Mouse (Mus musculus) lung, embryonic 14.5 days (tissue): ENCODE measurements around the gene Olfr1153. TPM values are rescaled to one million over a fixed set of nuclear protein-coding genes. Genes with fewer than 3 reads are reported as not detected.

Source experiments
- ATAC-seq: fragments of 200-750 bp; cut with Nextera tagmentation; 2 replicates; pipeline ENCODE4 v1.8.0; 2017; ENCODE audit warnings: mild to moderate bottlenecking, moderate TSS enrichment, moderate library complexity; ENCODE audit not compliant: insufficient read depth
- DNase-seq: peaks from one replicate; pipeline ENCODE4 v3.0.0-alpha.2; 2015
- H3K27ac ChIP-seq: fragments of 300-500 bp; sonication (generic); 2 replicates; pipeline ENCODE4 v1.5.1; 2014; ENCODE audit warnings: low read depth, mild to moderate bottlenecking, moderate library complexity
- H3K27me3 ChIP-seq: fragments of 300-500 bp; sonication (generic); 2 replicates; pipeline ENCODE4 v1.6.1; 2014; ENCODE audit warnings: low read length, control low read depth; ENCODE audit not compliant: insufficient read depth
- H3K36me3 ChIP-seq: fragments of 300-500 bp; sonication (generic); 2 replicates; pipeline ENCODE4 v1.6.1; 2014; ENCODE audit warnings: control low read depth; ENCODE audit not compliant: insufficient read depth
- H3K4me1 ChIP-seq: fragments of 300-500 bp; sonication (generic); 2 replicates; pipeline ENCODE4 v1.6.1; 2014; ENCODE audit warnings: antibody characterized with exemption, control low read depth; ENCODE audit not compliant: insufficient read depth
- H3K4me2 ChIP-seq: fragments of 300-500 bp; sonication (generic); 2 replicates; pipeline ENCODE4 v1.6.1; 2014; ENCODE audit warnings: mild to moderate bottlenecking
- H3K4me3 ChIP-seq: fragments of 300-500 bp; sonication (generic); 2 replicates; pipeline ENCODE4 v1.5.1; 2014; ENCODE audit warnings: low read depth, low read length
- H3K9ac ChIP-seq: fragments of 300-500 bp; sonication (generic); 2 replicates; pipeline ENCODE4 v1.6.1; 2014
- H3K9me3 ChIP-seq: fragments of 300-500 bp; sonication (generic); 2 replicates; pipeline ENCODE4 v1.6.1; 2016; ENCODE audit warnings: low read depth, low read length, control low read depth
- CTCF ChIP-seq: IDR thresholded peaks from 2 replicates; pipeline ENCODE4 v1.5.1; 2016; ENCODE audit warnings: antibody characterized with exemption, low read depth
- WGBS: fragments of 180-500 bp; shearing (Covaris S2); extraction: QIAGEN DNeasy Blood & Tissue Kit; methylation state at CpG from one replicate; pipeline ENCODE4 v1.1.7; 2014; 5-methylcytosine and 5-hydroxymethylcytosine counted together
- polyA plus RNA-seq: library from polyadenylated mRNA; unstranded; fragments of >200 nt; fragmentation: Nextera tagmentation; extraction: Ambion mirVana; gene quantifications from 2 replicates; pipeline ENCODE4 v1.2.1, GENCODE M21; 2014

Olfr1153 gene
- not detected in 2 replicates for polyA plus RNA-seq

- Histone ChIP-seq H3K9ac (no peak within 1 kb of the TSS), H3K27me3 (no peaks in the 10 kb centered on the region), H3K36me3 (no peaks in the 10 kb centered on the region), H3K4me2 (no peak within 1 kb of the TSS), H3K4me1 (no peaks in the 10 kb centered on the region), H3K4me3 (no peak within 1 kb of the TSS), H3K27ac (no peak within 1 kb of the TSS), H3K9me3 (no peaks in the 10 kb centered on the region)
- TF ChIP-seq CTCF = no peak
- no peak for DNase-seq
- 62% methylated on average over 1 of the region's 1 CpGs for WGBS
- no peak for ATAC-seq
Measured at GRCm38 (mm10) chr2:87894662-87895061, at the start of gene Olfr1153. Olfr1153 (plus strand) TSS chr2:87894962.

- Histone ChIP-seq H3K4me1 (no peaks in the 10 kb centered on the region), H3K27ac (no peak within 1 kb of the TSS), H3K9me3 (no peaks in the 10 kb centered on the region), H3K36me3 (no peaks in the 10 kb centered on the region), H3K4me2 (no peak within 1 kb of the TSS), H3K4me3 (no peak within 1 kb of the TSS), H3K9ac (no peak within 1 kb of the TSS), H3K27me3 (no peaks in the 10 kb centered on the region)
- ATAC-seq (no peak), DNase-seq (no peak)
- 82% methylated on average over 1 of the region's 1 CpGs for WGBS
- no peak for TF ChIP-seq CTCF
Measured at GRCm38 (mm10) chr2:87855562-87855961, 39.2 kb upstream of the Olfr1153 start, which contains the start of gene Olfr1151. Olfr1151 (plus strand) TSS chr2:87855862.

GRCm38 (mm10) chr2:87866192-87866591 lies 28.6 kb upstream of the Olfr1153 start, which contains the start of gene Olfr1152:
Olfr1152 (plus strand) TSS chr2:87866492.
- H3K27ac ChIP-seq = no peak within 1 kb of the TSS
- H3K27me3 ChIP-seq = no peaks in the 10 kb centered on the region
- no peak within 1 kb of the TSS for H3K9ac ChIP-seq
- H3K9me3 ChIP-seq = no peaks in the 10 kb centered on the region
- DNase-seq (no peak), ATAC-seq (no peak)
- no peaks in the 10 kb centered on the region for H3K36me3 ChIP-seq
- TF ChIP-seq CTCF = no peak
- H3K4me1 ChIP-seq = no peaks in the 10 kb centered on the region
- H3K4me3 ChIP-seq = no peak within 1 kb of the TSS
- H3K4me2 ChIP-seq = no peak within 1 kb of the TSS

GRCm38 (mm10) chr2:87905066-87905465 lies 10.3 kb downstream of the Olfr1153 start, which contains the start of gene Olfr1154:
Olfr1154 (minus strand) TSS chr2:87905166.
- DNase-seq (no peak), ATAC-seq (no peak)
- Histone ChIP-seq H3K9ac (no peak within 1 kb of the TSS), H3K4me2 (no peak within 1 kb of the TSS), H3K27ac (no peak within 1 kb of the TSS), H3K27me3 (no peaks in the 10 kb centered on the region), H3K36me3 (no peaks in the 10 kb centered on the region), H3K4me1 (no peaks in the 10 kb centered on the region), H3K4me3 (no peak within 1 kb of the TSS), H3K9me3 (no peaks in the 10 kb centered on the region)
- WGBS = 85% methylated on average over 1 of the region's 1 CpGs
- TF ChIP-seq CTCF = no peak

- Histone ChIP-seq H3K4me1 (no peaks in the 10 kb centered on the region), H3K27me3 (no peaks in the 10 kb centered on the region), H3K9ac (no peak within 1 kb of the TSS), H3K9me3 (no peaks in the 10 kb centered on the region), H3K27ac (no peak within 1 kb of the TSS), H3K4me2 (no peak within 1 kb of the TSS), H3K4me3 (no peak within 1 kb of the TSS), H3K36me3 (no peaks in the 10 kb centered on the region)
- DNase-seq (no peak), ATAC-seq (no peak)
- TF ChIP-seq CTCF = no peak
- WGBS = 91% methylated on average over 1 of the region's 1 CpGs
Measured at GRCm38 (mm10) chr2:87945037-87945436, 50.3 kb downstream of the Olfr1153 start, which contains the start of gene Olfr1155. Olfr1155 (minus strand) TSS chr2:87945137.

Other genes starting within 250 kb of the Olfr1153 start
- not detected in 2 replicates for gene Olfr1133, start 247.6 kb upstream of the Olfr1153 start, polyA plus RNA-seq
- gene Olfr1134, start 236.5 kb upstream of the Olfr1153 start, polyA plus RNA-seq = not detected in 2 replicates
- gene Olfr1135, start 221.3 kb upstream of the Olfr1153 start, polyA plus RNA-seq = not detected in 2 replicates
- not detected in 2 replicates for gene Olfr1136, start 201.0 kb upstream of the Olfr1153 start, polyA plus RNA-seq
- not detected in 2 replicates for gene Olfr1137, start 181.8 kb upstream of the Olfr1153 start, polyA plus RNA-seq
- not detected in 2 replicates for gene Olfr1138, start 155.0 kb upstream of the Olfr1153 start, polyA plus RNA-seq
- not detected in 2 replicates for gene Olfr1140, start 151.2 kb upstream of the Olfr1153 start, polyA plus RNA-seq
- gene Olfr1141, start 141.0 kb upstream of the Olfr1153 start, polyA plus RNA-seq = not detected in 2 replicates
- gene Olfr152, start 115.5 kb upstream of the Olfr1153 start, polyA plus RNA-seq = not detected in 2 replicates
- gene Olfr1143, start 94.4 kb upstream of the Olfr1153 start, polyA plus RNA-seq = not detected in 2 replicates
- not detected in 2 replicates for gene Olfr1145, start 85.1 kb upstream of the Olfr1153 start, polyA plus RNA-seq
- not detected in 2 replicates for gene Olfr1148, start 64.4 kb upstream of the Olfr1153 start, polyA plus RNA-seq
- not detected in 2 replicates for gene Olfr1150-ps1, start 51.0 kb upstream of the Olfr1153 start, polyA plus RNA-seq
- not detected in 2 replicates for gene Olfr1151, start 39.1 kb upstream of the Olfr1153 start, polyA plus RNA-seq
- gene Olfr1152, start 28.5 kb upstream of the Olfr1153 start, polyA plus RNA-seq = not detected in 2 replicates
- gene Olfr1154, start 10.2 kb downstream of the Olfr1153 start, polyA plus RNA-seq = not detected in 2 replicates
- gene Olfr1155, start 50.2 kb downstream of the Olfr1153 start, polyA plus RNA-seq = not detected in 2 replicates
- not detected in 2 replicates for gene Olfr1156, start 58.1 kb downstream of the Olfr1153 start, polyA plus RNA-seq
- not detected in 2 replicates for gene Olfr1157, start 73.3 kb downstream of the Olfr1153 start, polyA plus RNA-seq
- gene Olfr74, start 79.7 kb downstream of the Olfr1153 start, polyA plus RNA-seq = not detected in 2 replicates
- gene Olfr1158, start 95.2 kb downstream of the Olfr1153 start, polyA plus RNA-seq = not detected in 2 replicates
- gene Olfr1160, start 113.3 kb downstream of the Olfr1153 start, polyA plus RNA-seq = not detected in 2 replicates
- not detected in 2 replicates for gene Olfr1161, start 127.8 kb downstream of the Olfr1153 start, polyA plus RNA-seq
- gene Olfr73, start 142.7 kb downstream of the Olfr1153 start, polyA plus RNA-seq = not detected in 2 replicates
- not detected in 2 replicates for gene Olfr1162, start 156.2 kb downstream of the Olfr1153 start, polyA plus RNA-seq
- gene Olfr1163, start 176.9 kb downstream of the Olfr1153 start, polyA plus RNA-seq = not detected in 2 replicates
- gene Olfr1164, start 199.0 kb downstream of the Olfr1153 start, polyA plus RNA-seq = not detected in 2 replicates
- not detected in 2 replicates for gene Olfr1166, start 233.3 kb downstream of the Olfr1153 start, polyA plus RNA-seq